Mouse (Mus musculus): ENCODE measurements at regions not wholly inside any gene's neighbourhood (a gene's known extent, or its start where the extent isn't known, plus 50 kb on each side); places are given as distances from the start of the nearest gene placed in this dataset.

DNA sequence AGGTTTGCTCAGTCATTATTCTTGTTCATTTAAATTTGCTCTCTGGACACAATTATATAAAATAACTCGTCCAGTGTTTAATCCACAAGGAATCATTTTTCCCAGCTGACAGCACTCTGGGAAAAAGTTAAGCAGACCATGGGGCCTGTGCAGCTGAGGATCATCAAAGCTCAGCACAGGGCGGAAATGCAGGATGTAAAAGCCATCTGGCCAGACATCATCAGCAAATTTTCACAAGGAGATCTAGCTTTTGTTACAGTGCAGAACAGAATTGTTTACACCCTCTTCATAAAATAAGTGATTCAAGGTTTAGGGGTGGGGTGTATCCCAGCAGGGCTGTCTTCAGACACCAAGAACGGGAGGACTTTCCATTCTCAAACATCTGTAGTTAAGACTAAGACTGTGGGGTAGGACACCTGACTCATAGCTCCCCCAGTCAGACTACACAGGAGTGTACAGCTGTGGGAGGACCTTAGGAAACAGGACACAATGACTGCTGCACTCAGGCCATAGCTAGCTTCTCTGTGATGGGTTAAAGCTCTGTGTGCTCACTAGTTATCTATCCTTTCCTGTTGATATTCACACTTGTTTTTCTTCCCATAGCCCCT, 87.3 kb upstream of the Pde3a start:
- TF ChIP-seq POLR2A (IDR thresholded peaks at IDR 0.05; ENCODE audit: insufficient read depth, low read depth, low read length) (no peak), CTCF (IDR thresholded peaks at IDR 0.05; ENCODE audit: insufficient read depth, low read depth, low read length) (no peak)

All from olfactory bulb, adult 2 months (tissue).